Mouse (Mus musculus) spleen, adult 2 months (tissue): Measurements from ENCODE around the gene Smim4.

Source experiments
- CTCF ChIP-seq: fragments of 200-500 bp; IDR thresholded peaks from 2 replicates; pipeline ENCODE4 v1.5.1; 2011; ENCODE audit warnings: mild to moderate bottlenecking, inconsistent platforms; ENCODE audit not compliant: insufficient read depth, insufficient read length, insufficient replicate concordance; ENCODE audit errors: extremely low read depth
- POLR2A ChIP-seq: fragments of 200-500 bp; IDR thresholded peaks from 2 replicates; pipeline ENCODE4 v1.6.1; 2011; ENCODE audit warnings: low read depth, low read length, inconsistent platforms

DNA sequence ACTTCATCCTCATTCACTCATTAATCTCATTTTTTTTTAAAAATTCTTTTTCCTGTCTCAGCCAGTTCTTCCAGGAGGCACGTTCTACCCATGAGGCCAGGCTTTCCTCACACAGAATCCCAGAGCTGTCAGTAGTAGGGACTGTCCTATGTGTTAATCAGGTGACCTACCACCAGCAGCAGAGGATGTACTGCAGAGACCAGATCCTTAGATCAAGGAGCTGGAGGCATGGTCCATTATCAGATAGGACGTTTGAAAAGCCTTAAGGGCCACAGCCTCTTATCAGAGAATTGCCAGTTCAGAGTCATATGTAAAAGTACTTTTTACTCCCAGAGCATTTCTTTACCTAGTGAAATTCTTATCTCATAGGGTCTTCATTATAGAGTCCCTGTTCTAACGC is 14.7 kb downstream of the Smim4 start:
- TF ChIP-seq CTCF (no peak), POLR2A (no peak)
